Mouse (Mus musculus): ENCODE measurements around the gene Sult6b2.

The Sult6b2 gene

DNA sequence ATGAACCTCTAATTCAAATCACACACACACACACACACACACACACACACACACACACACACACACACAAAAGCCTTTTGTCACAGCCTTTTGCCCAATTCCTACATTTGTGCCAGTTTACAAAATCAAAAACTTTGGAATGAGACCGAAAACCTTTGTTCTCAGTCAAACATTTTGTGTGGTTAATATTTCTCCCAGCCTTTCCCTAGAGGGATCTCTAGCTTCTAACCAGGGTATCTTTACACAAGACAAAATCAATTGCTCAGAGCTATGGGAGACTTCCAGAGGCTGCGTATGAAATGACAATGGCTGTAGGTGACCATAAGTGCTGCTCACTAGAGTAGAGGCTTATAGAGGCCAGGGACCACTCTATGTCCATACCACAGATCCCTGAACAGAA lies 66.1 kb downstream of the Sult6b2 start:
- no peak for DNase-seq (ENCODE audit: low read depth, low spot score)

DNA sequence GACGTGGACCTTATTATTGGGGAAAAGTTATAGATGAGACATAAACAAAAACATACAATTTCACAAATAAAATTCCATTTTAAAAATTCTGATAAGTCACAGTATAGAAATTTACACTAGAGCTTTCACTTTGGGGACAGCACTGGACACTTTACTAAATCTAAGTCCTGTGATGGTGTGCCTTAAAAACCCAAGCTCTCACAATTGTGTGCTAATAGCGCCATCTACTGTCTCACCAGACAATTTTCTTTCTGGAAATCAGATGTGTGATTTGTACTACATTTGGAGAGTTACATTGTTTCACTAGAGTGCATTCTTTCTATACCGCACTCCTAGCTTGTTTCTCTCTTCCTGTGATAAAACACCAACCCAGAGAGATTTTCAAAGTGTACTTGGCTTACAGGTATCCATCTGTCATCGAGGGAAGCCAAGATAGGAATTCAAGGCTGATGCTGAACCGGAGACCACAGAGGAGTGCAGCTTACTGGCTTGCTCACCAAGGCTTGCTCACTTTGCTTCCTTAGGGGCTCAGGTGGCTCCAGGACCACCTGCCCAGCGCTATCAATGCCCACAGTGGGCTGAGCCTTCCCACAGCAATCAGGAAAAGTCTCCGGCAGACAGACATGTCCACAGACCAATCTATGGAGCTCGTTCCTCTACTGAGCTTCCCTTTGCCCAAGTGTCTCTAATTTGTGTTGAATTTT lies 68.8 kb downstream of the Sult6b2 start:
- DNase-seq (ENCODE audit: low read depth, low spot score), result no peak
